Mouse (Mus musculus): ENCODE data around the gene Ucn. TPM values are rescaled to one million over a fixed set of nuclear protein-coding genes. Genes with fewer than 3 reads are reported as not detected.

Gene Ucn
- polyA plus RNA-seq, 1 experiment: not detected

DNA sequence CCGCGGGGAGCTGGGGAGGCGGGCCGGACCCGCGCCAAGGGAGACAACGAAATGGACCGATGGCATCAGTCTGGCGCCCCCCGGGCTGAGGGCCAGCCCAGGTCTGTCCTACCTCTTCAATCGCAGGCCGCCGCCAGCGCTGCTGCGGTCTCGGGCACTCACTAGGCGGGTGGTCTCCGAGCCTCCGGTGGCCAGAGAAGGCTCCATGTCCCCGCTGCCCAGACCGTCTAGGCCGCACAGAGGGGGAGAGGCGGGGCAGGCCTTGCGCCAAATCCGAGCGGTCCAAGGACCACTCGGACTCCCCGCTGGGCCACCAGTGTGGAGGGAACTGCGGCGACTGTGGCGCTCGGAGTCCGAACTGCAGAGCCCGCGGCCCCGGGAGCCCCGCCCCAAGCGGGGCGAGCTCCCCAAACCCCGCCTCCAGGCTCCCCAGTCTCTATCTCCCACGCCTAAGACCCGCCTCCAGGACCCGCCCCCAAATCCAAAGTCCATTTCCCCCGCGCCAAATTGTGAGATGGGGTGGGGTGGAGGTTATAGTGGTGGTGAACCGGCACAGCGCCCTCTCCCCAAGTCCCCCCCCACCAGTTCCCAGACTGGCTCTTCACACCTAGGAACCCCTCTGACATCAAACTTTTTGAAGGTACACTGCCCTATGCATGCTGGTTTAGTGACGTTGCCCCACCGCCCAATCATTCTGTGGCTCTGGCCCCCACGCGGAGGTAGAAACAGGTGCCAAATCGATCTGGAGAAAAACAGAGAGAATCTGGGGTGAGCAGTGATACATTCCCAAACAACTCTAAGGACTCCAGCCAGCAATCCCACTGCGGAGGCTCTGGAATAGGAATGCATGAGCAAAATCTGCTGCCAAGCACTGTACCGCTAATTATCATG is 45.2 kb downstream of the Ucn start:
- Histone ChIP-seq H3K27ac (ENCODE audit: insufficient read depth, low read depth, low read length) (no peak overlapping the region), H3K36me3 (ENCODE audit: control insufficient read depth, insufficient read depth, low read length) (no peaks in the 10 kb centered on the region), H3K4me1 (ENCODE audit: control insufficient read depth, insufficient read depth, low read length) (peaks cover 12% of the 10 kb centered on the region; the same call in 1 of the 2 replicates), H3K27me3 (replicated peaks; ENCODE audit: control insufficient read depth, insufficient read depth, low read length) (peaks cover 14% of the 10 kb centered on the region), H3K4me3 (ENCODE audit: insufficient read depth, low read depth, low read length) (peak overlapping the region; percentile 39; the same call in 1 of the 2 replicates)
- DNase-seq: peak; percentile 76
- 2% methylated on average over 52 of the region's 54 CpGs for WGBS
- TF ChIP-seq POLR2A (IDR thresholded peaks at IDR 0.05; ENCODE audit: low read depth, low read length): no peak
- no peak for TF ChIP-seq CTCF (conservative IDR thresholded peaks at IDR 0.05; ENCODE audit: insufficient read depth, insufficient read length, low read depth, low read length)

GRCm38 (mm10) chr5:31092231-31092975 is 46.2 kb downstream of the Ucn start:
- Histone ChIP-seq H3K27me3 (replicated peaks; ENCODE audit: control insufficient read depth, insufficient read depth, low read length) (peaks cover 14% of the 10 kb centered on the region), H3K27ac (ENCODE audit: insufficient read depth, low read depth, low read length) (no peak overlapping the region), H3K4me1 (ENCODE audit: control insufficient read depth, insufficient read depth, low read length) (peaks cover 12% of the 10 kb centered on the region; the same call in 1 of the 2 replicates), H3K36me3 (ENCODE audit: control insufficient read depth, insufficient read depth, low read length) (no peaks in the 10 kb centered on the region), H3K4me3 (ENCODE audit: insufficient read depth, low read depth, low read length) (no peak overlapping the region)
- WGBS: 10% methylated on average over 39 of the region's 53 CpGs
- TF ChIP-seq CTCF (conservative IDR thresholded peaks at IDR 0.05; ENCODE audit: insufficient read depth, insufficient read length, low read depth, low read length) (no peak), POLR2A (IDR thresholded peaks at IDR 0.05; ENCODE audit: low read depth, low read length) (no peak)
- DNase-seq: no peak

Other genes with a start within 250 kb of the Ucn start
- 377 and 422 TPM in 2 replicates for gene Ost4, start 231.0 kb downstream of the Ucn start, polyA plus RNA-seq (2012; rRNA removed)
- gene Emilin1, start 225.4 kb downstream of the Ucn start, polyA plus RNA-seq (2012; rRNA removed): 55.6 and 63.8 TPM in 2 replicates
- gene Khk, start 217.4 kb downstream of the Ucn start, polyA plus RNA-seq (2012; rRNA removed): 1,147 and 1,266 TPM in 2 replicates
- gene Cgref1, start 193.2 kb downstream of the Ucn start, polyA plus RNA-seq (2012; rRNA removed): 387 and 411 TPM in 2 replicates
- 346 and 372 TPM in 2 replicates for gene Preb, start 178.5 kb downstream of the Ucn start, polyA plus RNA-seq (2012; rRNA removed)
- 0.16 and 0.22 TPM in 2 replicates for gene Tcf23, start 170.2 kb downstream of the Ucn start, polyA plus RNA-seq (2012; rRNA removed)
- gene Atraid, start 90.5 kb downstream of the Ucn start, polyA plus RNA-seq (2012; rRNA removed): 295 and 320 TPM in 2 replicates
- 81.5 and 121 TPM in 2 replicates for gene Slc5a6, start 89.9 kb downstream of the Ucn start, polyA plus RNA-seq (2012; rRNA removed)
- gene Cad, start 84.0 kb downstream of the Ucn start, polyA plus RNA-seq (2012; rRNA removed): 12.4 and 14.2 TPM in 2 replicates
- gene Dnajc5g, start 32.5 kb downstream of the Ucn start, polyA plus RNA-seq (2012; rRNA removed): not detected in 2 replicates
- 0.14 and 0.24 TPM in 2 replicates for gene Slc30a3, start 30.6 kb downstream of the Ucn start, polyA plus RNA-seq (2012; rRNA removed)
- gene Trim54, start 22.1 kb downstream of the Ucn start, polyA plus RNA-seq (2012; rRNA removed): 0.05 and 3.9 TPM in 2 replicates
- gene Mpv17, start 15.4 kb upstream of the Ucn start, polyA plus RNA-seq (2012; rRNA removed): 212 and 233 TPM in 2 replicates
- 1.6 and 2.1 TPM in 2 replicates for gene Gm29609, start 41.1 kb upstream of the Ucn start, polyA plus RNA-seq (2012; rRNA removed)
- gene Gtf3c2, start 41.3 kb upstream of the Ucn start, polyA plus RNA-seq (2012; rRNA removed): 47.8 and 49.2 TPM in 2 replicates
- gene Snx17, start 54.4 kb upstream of the Ucn start, polyA plus RNA-seq (2012; rRNA removed): 94.1 and 95.5 TPM in 2 replicates
- gene Eif2b4, start 54.6 kb upstream of the Ucn start, polyA plus RNA-seq (2012; rRNA removed): 54.1 and 61.0 TPM in 2 replicates
- 22.9 and 29.8 TPM in 2 replicates for gene Zfp513, start 63.5 kb upstream of the Ucn start, polyA plus RNA-seq (2012; rRNA removed)
- gene Ppm1g, start 81.9 kb upstream of the Ucn start, polyA plus RNA-seq (2012; rRNA removed): 41.1 and 43.2 TPM in 2 replicates
- gene Nrbp1, start 102.0 kb upstream of the Ucn start, polyA plus RNA-seq (2012; rRNA removed): 126 and 130 TPM in 2 replicates
- 0.45 and 0.96 TPM in 2 replicates for gene Gm9970, start 102.4 kb upstream of the Ucn start, polyA plus RNA-seq (2012; rRNA removed)
- 19.7 and 23.6 TPM in 2 replicates for gene Krtcap3, start 112.9 kb upstream of the Ucn start, polyA plus RNA-seq (2012; rRNA removed)
- 33.2 and 34.2 TPM in 2 replicates for gene Ift172, start 152.3 kb upstream of the Ucn start, polyA plus RNA-seq (2012; rRNA removed)
- 8.8 and 14.0 TPM in 2 replicates for gene Fndc4, start 157.3 kb upstream of the Ucn start, polyA plus RNA-seq (2012; rRNA removed)
- gene Gckr, start 158.6 kb upstream of the Ucn start, polyA plus RNA-seq (2012; rRNA removed): 0.09 and 0.38 TPM in 2 replicates

All from kidney, adult 2 months (tissue).